10 mouse cellular contexts compared by ENCODE assay signal in genomic region chr4:62760748-62761604, GRCm38 (mm10).
DNase-seq lines count a peak whose midpoint lies in the region; ATAC-seq and TF ChIP-seq lines count a peak whose summit lies in the region.
"Had no signal": no experiment of that assay in that cellular context is flagged by ENCODE, and none has a peak within 500 bp of the region (broad histone marks: within the 10 kb centered on the region; RNA-seq: fewer than 3 reads in every experiment).

No protein-coding gene starts in this region.

- no peaks in the 10 kb centered on the region for H3K27me3 ChIP-seq in midbrain, embryonic 13.5 days
- H3K27me3 ChIP-seq in midbrain, embryonic 15.5 days (replicated peaks) = no peaks in the 10 kb centered on the region
- no peaks in the 10 kb centered on the region for H3K27me3 ChIP-seq in limb, embryonic 12.5 days
- no peaks in the 10 kb centered on the region for H3K27me3 ChIP-seq in stomach, postnatal 0 days (ENCODE audit: control insufficient read depth, insufficient read depth, low read length)
- H3K27me3 ChIP-seq: liver, embryonic 15.5 days had no signal

- no peak for DNase-seq in frontal cortex, postnatal 36 days (ENCODE audit: low spot score in 2 of 2)
- DNase-seq in stomach, postnatal 0 days (ENCODE audit: low spot score) = no peak
- DNase-seq in layer of hippocampus, postnatal 25 days (ENCODE audit: extremely low spot score in 1 of 2, low spot score in 1 of 2) = no peak
- no peak for DNase-seq in urinary bladder, postnatal 25 days (ENCODE audit: low spot score)

- TF ChIP-seq EP300 in stomach, postnatal 0 days (optimal IDR thresholded peaks at IDR 0.05) = no peak

- TF ChIP-seq CTCF in stomach, postnatal 0 days (IDR thresholded peaks at IDR 0.05; ENCODE audit: low read depth) = no peak

- no peaks in the 10 kb centered on the region for H3K9me3 ChIP-seq in midbrain, embryonic 13.5 days
- H3K9me3 ChIP-seq in midbrain, embryonic 15.5 days = no peaks in the 10 kb centered on the region
- H3K9me3 ChIP-seq in limb, embryonic 12.5 days = no peaks in the 10 kb centered on the region
- no peaks in the 10 kb centered on the region for H3K9me3 ChIP-seq in stomach, postnatal 0 days (ENCODE audit: control insufficient read depth, low read length)
- H3K9me3 ChIP-seq: liver, embryonic 15.5 days had no signal

- H3K9ac ChIP-seq in midbrain, embryonic 13.5 days (replicated peaks) = 0 out of 2 replicates have a peak overlapping the region, but pooled peaks have one; percentile 19
- no peak overlapping the region for H3K9ac ChIP-seq in midbrain, embryonic 15.5 days
- H3K9ac ChIP-seq in limb, embryonic 12.5 days (replicated peaks) = no peak overlapping the region
- no peak overlapping the region for H3K9ac ChIP-seq in stomach, postnatal 0 days (ENCODE audit: low read length)
- H3K9ac ChIP-seq: forebrain, postnatal 0 days; liver, embryonic 15.5 days had no signal

- H3K4me2 ChIP-seq in midbrain, embryonic 13.5 days (replicated peaks) = no peak overlapping the region
- H3K4me2 ChIP-seq in midbrain, embryonic 15.5 days = no peak overlapping the region
- H3K4me2 ChIP-seq in limb, embryonic 12.5 days = no peak overlapping the region
- H3K4me2 ChIP-seq in stomach, postnatal 0 days (replicated peaks; ENCODE audit: low read depth) = no peak overlapping the region
- H3K4me2 ChIP-seq: liver, embryonic 15.5 days had no signal

- ATAC-seq in frontal cortex, adult (ENCODE audit: low TSS enrichment) = peak; percentile 18; the same call in 1 of the 2 replicates
- no peak for ATAC-seq in midbrain, embryonic 13.5 days
- ATAC-seq in midbrain, embryonic 15.5 days (replicated peaks) = no peak
- ATAC-seq in limb, embryonic 12.5 days (ENCODE audit: insufficient number of reproducible peaks, insufficient read depth, low FRiP score, low TSS enrichment, low read depth) = no peak
- no peak for ATAC-seq in stomach, postnatal 0 days (ENCODE audit: low FRiP score, low TSS enrichment)

- WGBS in midbrain, embryonic 13.5 days = 79% methylated on average over 11 of the region's 11 CpGs
- WGBS in midbrain, embryonic 15.5 days = 65% methylated on average over 11 of the region's 11 CpGs
- 67% methylated on average over 11 of the region's 11 CpGs for WGBS in limb, embryonic 12.5 days
- 37% methylated on average over 11 of the region's 11 CpGs for WGBS in stomach, postnatal 0 days

- H3K4me3 ChIP-seq in midbrain, embryonic 13.5 days (replicated peaks) = no peak overlapping the region
- H3K4me3 ChIP-seq in midbrain, embryonic 15.5 days = no peak overlapping the region
- H3K4me3 ChIP-seq in limb, embryonic 12.5 days (replicated peaks) = no peak overlapping the region
- no peak overlapping the region for H3K4me3 ChIP-seq in stomach, postnatal 0 days (ENCODE audit: low read depth, low read length)
- H3K4me3 ChIP-seq: liver, embryonic 15.5 days had no signal

- no peak overlapping the region for H3K27ac ChIP-seq in midbrain, embryonic 13.5 days
- no peak overlapping the region for H3K27ac ChIP-seq in midbrain, embryonic 15.5 days
- peak overlapping the region; percentile 53; the same call in 1 of the 2 replicates for H3K27ac ChIP-seq in limb, embryonic 12.5 days
- H3K27ac ChIP-seq in stomach, postnatal 0 days (replicated peaks) = peak overlapping the region; percentile 53
- H3K27ac ChIP-seq: liver, embryonic 15.5 days had no signal

- no peaks in the 10 kb centered on the region for H3K36me3 ChIP-seq in midbrain, embryonic 13.5 days
- H3K36me3 ChIP-seq in midbrain, embryonic 15.5 days (replicated peaks) = no peaks in the 10 kb centered on the region
- no peaks in the 10 kb centered on the region for H3K36me3 ChIP-seq in limb, embryonic 12.5 days
- H3K36me3 ChIP-seq in stomach, postnatal 0 days (ENCODE audit: control insufficient read depth, insufficient read depth, low read length) = no peaks in the 10 kb centered on the region
- H3K36me3 ChIP-seq: liver, embryonic 15.5 days had no signal

- H3K4me1 ChIP-seq in midbrain, embryonic 13.5 days (replicated peaks) = peaks cover 10% of the 10 kb centered on the region
- peaks cover 10% of the 10 kb centered on the region for H3K4me1 ChIP-seq in midbrain, embryonic 15.5 days
- H3K4me1 ChIP-seq in limb, embryonic 12.5 days (replicated peaks) = peaks cover 29% of the 10 kb centered on the region
- 0 out of 2 replicates have a peak, but pooled peaks cover 3% of the 10 kb centered on the region for H3K4me1 ChIP-seq in stomach, postnatal 0 days (replicated peaks; ENCODE audit: control insufficient read depth, insufficient read depth)
- H3K4me1 ChIP-seq: liver, embryonic 15.5 days had no signal

Comparison
In these comparisons a context has a peak if more than half of its experiments do, and no peak if none do; other contexts are left out.
1. H3K27ac ChIP-seq: peak in limb, embryonic 12.5 days (single experiment) and stomach, postnatal 0 days (single experiment); none in midbrain, embryonic 13.5 days (single experiment) and midbrain, embryonic 15.5 days (single experiment).